Mouse (Mus musculus): ENCODE data around the gene Gm38392. TPM values are rescaled to one million over a fixed set of nuclear protein-coding genes. Genes with fewer than 3 reads are reported as not detected.
A peak's percentile ranks its signal among the peaks of the same experiment; 100 is the strongest.

The Gm38392 gene
- total RNA-seq, 2 experiments from 2014 or later, result 0.45 to 0.52 TPM

DNA sequence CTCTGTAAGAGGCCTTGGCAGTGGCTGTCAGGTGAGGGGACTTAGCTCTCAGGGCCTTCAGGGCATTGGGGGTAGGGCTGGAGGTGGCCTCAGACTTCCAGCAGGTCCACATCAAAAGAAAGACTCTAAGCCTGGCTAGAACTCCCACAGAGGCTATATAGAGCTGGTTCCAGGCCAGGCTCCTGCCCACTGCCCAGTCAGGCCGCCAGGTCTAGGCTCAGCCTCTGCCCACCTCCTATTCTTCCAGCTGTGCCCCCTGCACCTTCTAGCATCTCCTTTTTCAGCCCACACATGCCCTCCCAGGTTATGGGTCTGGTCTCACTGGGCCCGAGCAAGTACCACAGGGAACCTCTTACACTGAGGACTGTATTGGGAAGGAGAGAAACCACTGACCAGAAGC lies 62.1 kb downstream of the Gm38392 start:
- intact Hi-C loops (cut with DNase I), result no loop called here
- peak in 1 of 2 experiments; percentile 5 for DNase-seq (ENCODE audit: low spot score in 2 of 2)

DNA sequence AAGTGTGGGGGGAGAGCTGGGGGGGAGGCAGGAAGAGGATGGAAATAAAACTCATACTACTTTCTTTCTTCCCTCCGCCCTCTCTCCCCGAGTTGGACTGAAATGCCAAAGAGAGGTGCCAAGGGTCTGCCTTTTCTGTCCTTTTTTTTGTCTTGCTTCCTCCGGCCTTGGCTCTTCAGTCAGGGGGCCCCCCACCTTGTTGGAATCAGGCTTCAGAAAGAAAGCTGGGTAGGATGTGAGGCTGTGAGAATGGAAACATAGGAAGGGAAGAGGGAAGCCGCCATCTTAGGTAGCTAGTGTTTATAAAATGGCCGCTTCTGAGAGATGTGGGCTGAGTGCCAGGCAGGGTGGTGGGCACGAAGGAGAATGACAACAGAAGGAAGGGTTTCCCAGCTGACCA lies 64.6 kb downstream of the Gm38392 start:
- no peak for DNase-seq (ENCODE audit: low spot score in 2 of 2)
- intact Hi-C loops (cut with DNase I), result no loop called here

DNA sequence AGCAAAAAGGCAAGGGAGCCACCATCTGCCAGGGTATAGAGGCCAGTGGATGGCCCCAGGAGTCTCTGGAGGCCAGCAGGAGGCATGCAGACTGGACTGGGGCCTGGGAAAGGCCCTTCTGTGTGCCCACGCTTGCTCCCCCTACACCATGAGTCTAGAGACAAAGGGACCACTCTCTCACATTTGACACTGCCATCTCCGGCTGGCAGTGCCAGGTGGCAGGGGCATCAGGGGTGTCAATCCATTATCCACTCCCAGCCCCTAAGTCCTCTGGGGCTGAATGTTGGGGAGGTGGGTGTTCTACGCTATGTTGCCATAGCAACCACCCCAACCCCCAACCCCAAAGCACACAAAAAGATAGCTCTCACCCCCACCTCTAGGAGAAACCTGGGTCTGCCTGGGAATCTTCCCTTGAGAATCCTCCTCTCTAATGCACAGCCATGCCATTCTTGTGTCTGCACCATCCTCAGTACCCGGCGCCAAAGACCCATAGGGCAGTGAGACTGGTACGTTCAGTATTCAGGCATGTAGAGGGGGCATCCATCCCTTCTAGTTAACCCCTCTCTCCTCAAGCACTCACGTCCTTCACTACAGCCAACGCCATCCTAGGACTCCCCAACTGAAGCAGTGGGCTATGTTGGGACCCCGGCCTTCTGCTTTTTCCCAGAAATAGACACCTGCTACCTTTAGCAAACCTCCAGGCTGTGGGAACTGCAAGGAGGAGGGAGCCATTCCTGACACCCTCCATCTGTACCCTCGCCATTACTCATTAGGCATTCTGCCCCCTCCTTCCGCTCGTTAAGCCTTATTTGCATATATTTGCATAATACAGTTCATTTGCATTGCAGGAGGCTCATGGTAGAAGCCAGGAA lies 65.3 kb downstream of the Gm38392 start:
- DNase-seq (ENCODE audit: low spot score in 2 of 2), result peak; percentile 79 to 84
- intact Hi-C loops (cut with DNase I), result no loop called here

DNA sequence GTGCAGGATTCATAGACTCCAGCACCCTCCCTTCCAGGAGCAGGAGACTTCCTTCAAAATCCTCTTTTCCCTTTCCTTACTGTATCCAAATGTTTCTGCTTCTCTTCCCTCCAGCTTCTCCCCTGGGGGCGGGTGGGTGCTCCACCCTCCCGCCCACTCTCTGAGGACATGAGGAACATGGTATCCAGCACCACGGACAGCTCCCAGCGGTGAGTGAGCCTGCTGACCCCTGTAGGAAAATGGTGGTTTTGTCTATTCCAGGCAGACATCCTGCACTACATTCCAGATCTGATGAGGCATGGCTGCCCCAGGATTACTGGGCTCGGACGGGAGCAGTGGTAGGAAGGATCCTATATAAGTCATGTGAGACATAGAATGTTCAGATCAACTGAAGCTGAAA lies 66.2 kb downstream of the Gm38392 start:
- DNase-seq (ENCODE audit: low spot score in 2 of 2), result no peak
- intact Hi-C loops (cut with DNase I), result no loop called here

DNA sequence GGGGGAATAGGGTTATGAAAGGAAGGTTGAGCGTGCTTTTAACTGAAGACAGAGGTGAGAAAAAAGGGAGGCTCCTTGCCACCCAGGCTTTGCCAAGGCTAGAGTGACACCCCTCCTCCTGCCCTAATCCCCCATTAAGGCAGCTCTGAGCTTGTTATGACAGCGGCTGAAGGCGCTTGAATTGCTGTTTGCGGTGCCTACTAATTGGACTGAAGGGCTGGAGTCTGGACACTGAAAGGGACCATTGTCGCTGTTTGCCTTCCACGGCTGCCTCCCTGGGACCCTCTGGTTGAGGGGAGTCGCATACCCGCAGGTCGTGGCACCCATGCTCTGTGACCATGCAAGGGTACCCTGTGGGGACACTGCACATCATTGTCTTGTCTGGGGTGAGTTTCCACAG lies 67.1 kb downstream of the Gm38392 start:
- intact Hi-C loops (cut with DNase I), result no loop called here
- DNase-seq (ENCODE audit: low spot score in 2 of 2), result no peak

DNA sequence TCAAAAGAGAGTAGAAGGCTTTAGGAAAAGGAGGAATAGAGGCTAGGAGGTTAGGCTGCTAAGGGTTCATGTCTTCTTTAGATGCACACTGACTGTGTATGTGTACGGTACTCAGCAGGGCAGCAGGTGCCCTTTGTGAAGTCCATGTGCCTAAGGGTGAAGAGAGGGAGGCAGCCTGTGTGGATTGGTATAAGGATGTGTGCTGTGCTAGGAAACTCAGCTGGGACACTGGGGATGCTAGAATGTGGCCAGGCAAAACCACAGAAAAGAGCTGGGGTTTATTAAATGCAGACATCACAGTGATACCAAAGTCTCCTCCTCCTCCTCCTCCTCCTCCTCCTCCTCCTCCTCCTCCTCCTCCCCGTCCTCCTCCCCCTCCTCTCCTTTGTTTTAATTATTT lies 69.3 kb downstream of the Gm38392 start:
- intact Hi-C loops (cut with DNase I), result no loop called here
- no peak for DNase-seq (ENCODE audit: low spot score in 2 of 2)

DNA sequence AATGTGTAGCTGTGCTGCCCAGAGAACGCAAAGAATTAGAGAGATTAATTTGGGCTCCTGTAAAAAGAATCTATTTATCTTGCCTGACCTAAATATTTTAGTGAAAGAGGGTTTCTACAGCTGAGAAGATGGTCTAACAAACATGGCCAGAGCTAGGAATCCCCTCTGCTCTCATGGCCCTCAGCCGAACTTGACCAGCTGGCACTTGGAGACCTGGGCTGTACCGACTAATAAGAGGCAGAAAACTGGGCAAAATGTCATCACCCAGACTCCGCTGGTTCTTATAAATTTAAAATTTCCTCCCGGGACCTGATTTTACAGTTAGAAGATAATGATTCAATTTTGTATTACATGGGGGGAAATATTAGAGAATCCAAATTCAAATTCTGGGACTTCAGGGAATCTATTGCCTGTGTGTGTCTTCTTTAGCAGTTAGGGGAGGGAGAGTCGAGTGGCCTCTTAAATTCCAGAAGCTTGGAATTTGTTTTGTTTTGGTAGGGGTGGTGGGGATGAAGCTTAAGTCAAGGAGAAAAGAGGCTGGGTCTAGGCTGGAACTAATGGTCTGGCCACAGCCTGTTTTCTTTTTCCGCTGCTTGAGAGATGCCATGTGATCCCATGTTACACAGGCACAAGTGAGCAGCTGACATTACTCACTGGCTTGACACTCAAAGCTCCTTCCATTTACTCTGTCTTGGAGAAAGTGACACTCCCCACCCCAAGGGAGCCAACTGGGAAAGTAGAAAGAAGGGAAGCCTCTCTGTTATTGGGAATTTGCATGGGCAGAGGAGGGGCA lies 70.3 kb downstream of the Gm38392 start:
- no peak for DNase-seq (ENCODE audit: low spot score in 2 of 2)
- intact Hi-C loops (cut with DNase I), result no loop called here

DNA sequence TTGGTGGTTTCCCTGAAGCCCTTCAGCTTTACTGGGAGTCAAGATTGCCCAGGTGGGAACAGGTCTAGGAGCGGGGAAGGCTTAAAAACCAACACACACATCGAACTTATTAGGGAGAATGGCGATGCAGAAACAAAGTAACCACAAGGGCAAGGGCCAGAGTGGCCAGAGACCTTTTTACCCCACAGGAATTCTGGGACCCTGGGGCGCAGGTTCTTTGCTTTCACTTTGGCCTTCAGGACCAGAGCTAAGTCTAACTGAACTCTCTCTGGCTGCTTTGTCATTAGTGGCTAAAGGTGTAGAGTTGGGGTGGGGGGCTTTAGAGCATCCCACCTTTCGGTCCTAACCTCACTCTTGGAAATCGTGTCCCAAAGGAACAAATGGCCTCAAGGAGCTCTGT lies 70.9 kb downstream of the Gm38392 start:
- intact Hi-C loops (cut with DNase I), result no loop called here
- no peak for DNase-seq (ENCODE audit: low spot score in 2 of 2)

DNA sequence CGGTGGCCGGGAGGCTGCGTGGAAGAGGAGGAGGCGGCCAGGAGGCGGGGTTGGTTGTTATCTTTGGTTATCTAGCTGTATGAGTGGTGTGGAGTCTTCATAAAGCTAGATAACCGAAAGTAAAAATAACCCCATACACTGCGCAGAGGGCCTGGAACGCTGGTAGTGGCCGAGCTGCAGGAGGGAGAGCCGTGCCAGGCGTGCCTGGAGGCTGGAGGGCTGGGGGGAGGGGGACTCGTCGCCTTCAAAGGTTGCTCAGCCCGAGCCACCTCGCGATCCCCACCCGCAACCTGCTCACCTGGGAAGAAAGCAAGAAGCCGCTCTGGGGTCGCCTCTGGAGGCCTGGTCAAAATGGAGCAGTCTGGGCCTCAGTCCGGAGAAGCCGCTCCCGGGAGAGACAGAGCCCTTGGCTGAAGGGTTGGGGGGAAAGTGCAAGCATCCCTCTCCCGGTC lies 71.4 kb downstream of the Gm38392 start:
- no peak for DNase-seq (ENCODE audit: low spot score in 2 of 2)
- intact Hi-C loops (cut with DNase I), result loop anchor here (2.0 kb wide), 1 partner anchor 15 kb away; no protein-coding TSS in a partner anchor

DNA sequence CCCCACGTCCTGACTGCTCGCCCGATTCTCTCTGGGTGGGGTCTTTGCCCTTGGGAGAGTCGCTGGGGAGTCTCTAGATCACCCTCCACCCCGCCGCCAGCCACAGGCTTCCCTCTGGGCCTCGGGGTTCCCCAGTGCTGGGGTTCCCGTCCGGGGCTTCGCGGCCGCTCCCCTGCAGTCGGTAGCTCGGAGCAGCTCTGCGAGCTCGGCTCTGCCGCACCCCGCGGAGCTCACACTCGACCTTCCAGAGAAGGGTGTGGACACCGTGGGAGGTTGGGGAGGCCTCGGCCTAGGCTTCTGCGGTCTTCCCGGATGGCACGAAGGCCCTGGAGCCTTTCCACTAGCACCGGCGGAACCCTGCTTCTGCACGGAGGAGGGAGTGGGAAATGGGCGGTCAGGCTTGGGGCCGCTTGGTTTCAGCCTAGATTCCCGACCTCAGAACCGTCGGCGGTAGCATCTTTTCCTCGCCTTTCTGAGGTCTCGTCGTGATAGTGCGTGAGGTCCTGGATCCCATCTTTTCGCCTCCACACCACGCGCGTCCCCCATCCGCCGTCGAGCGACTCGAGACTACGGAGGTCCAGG lies 71.9 kb downstream of the Gm38392 start:
- DNase-seq (ENCODE audit: low spot score in 2 of 2), result peak; percentile 54 to 65
- intact Hi-C loops (cut with DNase I), result loop anchor here (2.0 kb wide), 1 partner anchor 14 kb away; no protein-coding TSS in a partner anchor

DNA sequence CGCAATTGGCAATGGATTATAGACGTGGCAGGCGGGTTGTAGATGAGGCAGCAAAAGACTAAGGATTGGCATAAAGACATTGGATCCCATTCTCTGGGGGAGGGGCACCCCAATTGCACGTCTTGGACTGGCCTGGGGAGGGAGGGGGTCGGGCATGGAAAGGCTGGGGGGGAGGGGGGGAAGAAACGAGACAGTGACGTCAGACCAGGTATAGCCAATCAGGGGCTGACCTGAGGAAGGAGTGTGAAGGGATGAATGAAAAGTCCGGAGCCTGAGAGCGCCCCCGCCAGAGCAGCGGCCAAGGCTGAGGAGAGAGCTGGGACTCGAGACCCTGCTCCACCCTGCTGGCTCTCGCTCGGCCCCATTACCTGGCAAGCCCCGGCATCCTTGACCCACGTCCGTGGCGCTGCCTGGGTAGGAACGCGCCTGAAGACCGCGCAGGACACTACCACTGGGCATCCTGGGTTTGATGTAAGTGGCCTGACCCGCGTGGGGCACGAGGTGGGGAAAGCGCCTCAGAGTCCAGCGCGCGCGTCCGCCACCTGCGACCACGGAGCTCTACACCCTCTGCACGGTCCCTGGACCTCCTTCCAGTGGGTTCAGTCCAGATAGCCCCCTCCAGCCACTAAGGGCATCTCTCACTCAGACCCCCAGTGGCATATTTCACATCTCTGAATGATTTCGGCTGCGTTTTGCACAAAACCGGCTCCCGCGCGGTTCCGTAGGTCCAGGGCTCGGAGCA lies 72.6 kb downstream of the Gm38392 start:
- intact Hi-C loops (cut with DNase I), result loop anchor here (2.0 kb wide), 1 partner anchor 14 kb away; no protein-coding TSS in a partner anchor
- DNase-seq (ENCODE audit: low spot score in 2 of 2), result peak; percentile 80 to 84

DNA sequence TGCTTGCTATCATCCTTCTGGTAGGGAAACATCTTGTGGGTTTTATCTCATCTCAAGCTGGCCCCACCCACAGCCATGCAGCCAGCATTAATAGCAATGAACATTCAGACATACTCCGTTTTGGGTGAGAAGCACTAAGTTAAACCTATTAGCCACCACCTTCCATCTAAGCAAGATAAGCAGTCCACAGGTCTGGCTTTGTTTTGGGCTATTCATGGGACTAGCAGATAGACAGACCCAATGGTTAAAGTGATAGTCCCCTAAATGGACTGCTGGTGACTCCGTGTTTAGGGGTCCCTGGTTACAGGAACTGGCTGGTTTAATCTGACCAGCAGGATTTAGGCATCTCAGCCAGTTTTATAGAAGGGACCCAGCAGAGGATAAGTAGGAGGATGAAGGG lies 74.0 kb downstream of the Gm38392 start:
- DNase-seq (ENCODE audit: low spot score in 2 of 2), result no peak

DNA sequence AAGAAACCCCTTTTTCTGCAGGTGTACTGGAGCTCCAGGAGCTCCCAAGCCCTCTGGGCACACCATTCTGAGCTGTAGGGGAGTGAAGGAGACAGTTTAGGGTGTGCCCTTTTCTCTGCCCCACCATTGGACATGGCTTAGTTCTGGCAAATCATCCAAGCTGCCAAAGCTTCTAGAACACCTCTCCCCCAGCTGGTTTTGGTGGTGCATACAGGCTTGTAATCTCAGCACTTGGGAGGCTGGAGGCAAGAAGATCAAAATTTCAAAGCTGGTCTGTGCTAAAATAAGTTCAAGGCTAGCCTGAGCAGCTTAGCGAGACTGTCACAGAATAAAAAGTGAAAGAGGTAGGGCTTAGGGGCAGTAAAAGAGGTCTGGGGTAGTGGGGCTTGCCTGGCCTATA lies 74.7 kb downstream of the Gm38392 start:
- DNase-seq (ENCODE audit: low spot score in 2 of 2), result no peak
- intact Hi-C loops (cut with DNase I), result no loop called here

More for the DNA sequence above, 74.0 kb downstream of the Gm38392 start:
- intact Hi-C loops (cut with DNase I), result no loop called here

DNA sequence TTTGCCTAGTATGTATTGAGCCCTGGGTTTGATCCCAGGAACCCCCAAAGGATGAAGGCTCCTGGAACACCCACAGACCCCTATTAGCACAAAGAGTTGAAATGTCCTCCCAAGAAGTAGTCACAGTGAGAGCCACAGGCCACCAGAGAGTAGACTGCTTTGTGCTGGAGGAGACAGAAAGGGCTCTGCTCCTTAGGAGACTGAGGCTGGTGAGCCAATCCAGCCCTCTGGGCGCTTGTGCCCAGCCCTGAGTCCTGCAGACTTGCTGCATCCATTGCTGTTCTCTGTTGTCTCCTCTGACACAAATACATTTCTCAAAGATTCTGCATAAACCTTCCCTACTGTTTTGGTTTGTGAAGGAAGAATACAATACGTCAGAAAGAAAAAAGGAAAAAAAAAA lies 76.1 kb downstream of the Gm38392 start:
- no peak for DNase-seq (ENCODE audit: low spot score in 2 of 2)
- intact Hi-C loops (cut with DNase I), result no loop called here

DNA sequence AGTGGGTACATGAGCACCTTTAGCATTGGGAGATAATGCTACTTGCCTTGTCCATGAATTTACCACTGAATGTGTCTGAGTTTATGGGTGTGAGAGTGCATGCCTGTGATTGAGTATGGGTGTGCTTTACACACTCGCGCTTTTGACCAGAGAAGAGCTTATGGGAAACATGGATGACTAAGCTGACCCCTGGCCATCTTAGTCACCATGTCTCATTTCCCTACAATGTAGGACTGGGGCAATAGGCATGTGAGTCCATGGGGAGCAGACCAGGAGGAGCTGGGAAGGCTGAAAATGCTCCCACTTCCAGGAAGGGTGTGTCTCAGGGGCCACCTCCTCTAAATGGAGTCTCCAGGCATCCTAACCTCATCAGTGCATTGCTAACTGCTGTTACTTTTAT lies 76.9 kb downstream of the Gm38392 start:
- no peak for DNase-seq (ENCODE audit: low spot score in 2 of 2)
- intact Hi-C loops (cut with DNase I), result no loop called here

DNA sequence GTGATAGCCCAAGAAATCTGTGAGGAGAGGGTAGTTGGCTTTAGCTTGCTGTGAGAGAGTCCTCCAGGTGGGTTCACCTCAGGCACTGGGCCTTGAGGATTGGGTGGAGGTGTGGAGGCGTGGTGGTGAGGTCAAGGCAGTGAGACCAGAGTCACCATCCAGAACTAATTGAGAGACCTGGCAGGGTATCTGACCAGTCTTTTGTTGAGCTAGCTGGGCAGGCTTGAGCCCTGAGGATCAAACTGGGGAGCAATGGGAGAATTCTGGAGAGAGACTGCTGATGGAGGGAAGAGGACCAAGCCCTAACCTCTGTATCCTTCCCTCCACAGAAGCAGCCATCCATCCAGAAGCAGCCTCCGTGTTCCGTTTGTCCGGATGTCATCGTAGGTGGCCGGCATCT lies 77.7 kb downstream of the Gm38392 start:
- intact Hi-C loops (cut with DNase I), result no loop called here

DNA sequence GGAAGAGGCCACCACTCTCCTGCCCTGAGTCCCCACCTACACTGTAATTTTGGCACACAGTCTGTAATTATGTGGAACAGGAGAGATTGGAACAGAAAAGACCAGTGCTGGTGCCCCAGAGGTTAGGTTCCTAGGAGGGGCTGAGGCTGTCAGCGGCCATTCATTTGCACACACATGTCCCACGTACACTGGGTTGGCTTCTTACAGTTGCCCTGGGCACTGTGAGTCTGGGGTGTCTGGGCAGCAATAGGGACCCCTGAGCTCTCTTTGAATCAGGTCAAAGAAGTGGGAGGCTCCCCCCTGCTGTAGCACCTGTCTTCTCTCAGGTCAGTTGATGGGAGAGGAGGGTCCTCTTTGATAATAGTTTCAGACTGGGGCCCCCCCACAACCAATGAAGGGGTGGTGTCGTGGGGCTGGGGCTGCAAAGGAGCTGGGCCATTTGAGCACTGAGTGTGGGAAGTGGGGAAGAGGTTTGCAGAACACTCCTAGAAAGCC lies 78.7 kb downstream of the Gm38392 start:
- intact Hi-C loops (cut with DNase I), result no loop called here
- peak in 1 of 2 experiments; percentile 23 for DNase-seq (ENCODE audit: low spot score in 2 of 2)

More for the DNA sequence above, 77.7 kb downstream of the Gm38392 start:
- no peak for DNase-seq (ENCODE audit: low spot score in 2 of 2)

DNA sequence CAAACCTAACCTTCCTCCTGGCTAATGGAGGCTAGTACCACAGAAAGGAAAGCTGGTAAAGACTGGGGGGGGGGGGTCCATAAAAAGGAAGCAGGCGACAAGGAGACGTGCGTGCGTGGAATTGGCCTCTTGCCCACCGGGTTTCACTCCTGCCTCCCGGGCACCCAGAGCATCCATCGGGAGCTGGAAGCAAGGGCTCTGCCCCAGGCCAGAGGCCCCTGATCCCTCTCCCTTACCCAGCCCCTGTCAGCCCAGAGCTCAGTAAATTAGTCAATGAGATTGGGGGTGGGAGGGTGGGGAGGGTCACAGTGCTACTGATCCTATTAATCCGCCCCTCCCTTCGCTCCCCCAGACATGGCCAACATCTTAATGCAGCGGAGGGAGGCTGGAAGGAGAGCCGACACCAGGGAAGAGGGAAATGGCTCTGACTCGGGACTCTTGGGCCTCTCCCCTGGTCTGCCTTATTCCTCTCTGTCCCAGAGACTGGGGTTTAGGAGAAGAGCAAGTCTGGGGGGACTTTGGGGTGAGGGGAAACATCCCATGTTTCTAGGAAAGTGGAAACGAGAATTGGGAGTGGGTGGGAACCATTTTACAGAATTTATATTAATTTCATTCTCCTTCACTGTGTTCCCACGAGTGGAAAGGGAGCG lies 79.4 kb downstream of the Gm38392 start:
- intact Hi-C loops (cut with DNase I), result no loop called here
- DNase-seq (ENCODE audit: low spot score in 2 of 2), result peak in 1 of 2 experiments; percentile 34

DNA sequence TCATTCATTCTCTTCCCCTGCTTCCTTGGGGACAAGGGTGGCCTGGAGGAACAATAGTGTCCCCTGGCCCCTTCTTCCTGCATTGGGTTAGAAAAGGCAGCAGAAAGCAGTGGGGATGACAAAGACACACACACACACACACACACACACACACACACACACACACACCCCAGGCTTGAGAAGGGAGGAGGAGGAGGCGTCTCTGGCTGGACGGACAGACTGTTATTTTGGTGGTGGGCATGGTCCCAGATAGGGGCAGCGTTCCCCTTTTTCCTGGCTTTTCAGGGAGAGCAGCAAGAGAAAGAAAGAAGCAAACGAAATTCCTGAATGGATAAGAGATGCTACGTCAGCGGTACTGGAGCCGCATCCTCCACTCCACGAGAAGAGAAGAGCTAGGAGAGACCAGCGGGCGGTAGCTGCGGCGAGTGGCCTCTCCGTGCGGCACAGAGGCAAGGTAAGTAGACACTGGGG lies 80.1 kb downstream of the Gm38392 start:
- intact Hi-C loops (cut with DNase I), result no loop called here
- DNase-seq (ENCODE audit: low spot score in 2 of 2), result peak in 1 of 2 experiments; percentile 78
